Mouse (Mus musculus) myocyte (in vitro differentiated cells): Measurements from ENCODE around the gene Mcur1. TPM values are rescaled to one million over a fixed set of nuclear protein-coding genes. Genes with fewer than 3 reads are reported as not detected.

ENCODE experiments used
- H3K27me3 ChIP-seq: one replicate; pipeline ENCODE4 v1.6.1; 2011; ENCODE audit not compliant: control insufficient read depth, insufficient read depth, insufficient read length
- H3K36me3 ChIP-seq: one replicate; pipeline ENCODE4 v1.6.1; 2011; ENCODE audit not compliant: control insufficient read depth, insufficient read depth
- H3K4me2 ChIP-seq: one replicate; pipeline ENCODE4 v1.6.1; 2011; ENCODE audit warnings: low read depth, control low read depth
- H3K4me3 ChIP-seq: one replicate; pipeline ENCODE4 v1.5.1; 2011; ENCODE audit warnings: mild to moderate bottlenecking, control low read depth, moderate library complexity
- H3K79me2 ChIP-seq: one replicate; pipeline ENCODE4 v1.6.1; 2011; ENCODE audit not compliant: control insufficient read depth, insufficient read depth
- H3ac ChIP-seq: one replicate; pipeline ENCODE4 v1.6.1; 2011; ENCODE audit not compliant: control insufficient read depth, insufficient read length
- CEBPB ChIP-seq: IDR thresholded peaks from 2 replicates; pipeline ENCODE4 v1.6.1; 2011; ENCODE audit warnings: mild to moderate bottlenecking, moderate library complexity; ENCODE audit not compliant: poor library complexity, insufficient read depth, severe bottlenecking
- E2F4 ChIP-seq: IDR thresholded peaks from one replicate; pipeline ENCODE4 v1.6.1; 2011; ENCODE audit warnings: mild to moderate bottlenecking, control low read depth, moderate library complexity; ENCODE audit not compliant: insufficient read depth
- MAX ChIP-seq: IDR thresholded peaks from one replicate; pipeline ENCODE4 v1.6.1; 2011; ENCODE audit warnings: low read depth, mild to moderate bottlenecking, control low read depth
- MYOD1 ChIP-seq, 3 experiments: IDR thresholded peaks; one replicate each; pipeline ENCODE4 v1.6.1; 2011; ENCODE audit warnings: control low read depth in 2 of 3, low read depth in 2 of 3, mild to moderate bottlenecking in 2 of 3, moderate library complexity in 1 of 3; ENCODE audit not compliant: insufficient read length in 2 of 3, control insufficient read depth in 1 of 3
- MYOG ChIP-seq, 3 experiments: IDR thresholded peaks; one replicate each; pipeline ENCODE4 v1.6.1; 2011; ENCODE audit warnings: control low read depth in 2 of 3, low read depth in 2 of 3, mild to moderate bottlenecking in 2 of 3; ENCODE audit not compliant: insufficient read length in 2 of 3, control insufficient read depth in 1 of 3, insufficient read depth in 1 of 3
- POLR2A ChIP-seq: IDR thresholded peaks from one replicate; pipeline ENCODE4 v1.6.1; 2011; ENCODE audit warnings: low read depth, mild to moderate bottlenecking, control low read depth, moderate library complexity; ENCODE audit not compliant: insufficient read length
- POLR2AphosphoS2 ChIP-seq: IDR thresholded peaks from one replicate; pipeline ENCODE4 v1.6.1; 2011; ENCODE audit warnings: low read depth, control low read depth; ENCODE audit not compliant: insufficient read length
- REST ChIP-seq: IDR thresholded peaks from one replicate; pipeline ENCODE4 v1.6.1; 2011; ENCODE audit warnings: mild to moderate bottlenecking, control low read depth, moderate library complexity; ENCODE audit not compliant: insufficient read depth, insufficient read length
- SRF ChIP-seq: IDR thresholded peaks from one replicate; pipeline ENCODE4 v1.6.1; 2011; ENCODE audit warnings: low read depth; ENCODE audit not compliant: control insufficient read depth, insufficient read length
- TCF12 ChIP-seq: IDR thresholded peaks from one replicate; pipeline ENCODE4 v1.6.1; 2011; ENCODE audit warnings: mild to moderate bottlenecking, control low read depth; ENCODE audit not compliant: poor library complexity, insufficient read depth, severe bottlenecking
- TCF3 ChIP-seq: IDR thresholded peaks from one replicate; pipeline ENCODE4 v1.6.1; 2011; ENCODE audit warnings: low read depth, control low read depth; ENCODE audit not compliant: insufficient read length
- USF1 ChIP-seq: IDR thresholded peaks from one replicate; pipeline ENCODE4 v1.6.1; 2011; ENCODE audit warnings: low read depth, mild to moderate bottlenecking, control low read depth, moderate library complexity
- polyA plus RNA-seq: library from polyadenylated mRNA; unstranded; fragments of >200 nt; fragmentation: generic; extraction: Trizol; gene quantifications from one replicate; pipeline ENCODE4 v1.2.1, GENCODE M21; 2012; ENCODE audit warnings: missing spikeins

Gene Mcur1
- polyA plus RNA-seq, 1 experiment: 5.7 TPM

- no peaks in the 10 kb centered on the region for H3K79me2 ChIP-seq
- no peak overlapping the region for H3K4me3 ChIP-seq
- no peak overlapping the region for H3ac ChIP-seq
- no peak overlapping the region for H3K4me2 ChIP-seq
- peak in 1 of 3 experiments; percentile 45 for TF ChIP-seq MYOG (IDR thresholded peaks at IDR 0.05; ENCODE audit: control insufficient read depth in 1 of 3, insufficient read depth in 1 of 3, insufficient read length in 2 of 3, low read depth in 2 of 3)
- TF ChIP-seq MAX: no peak
- H3K36me3 ChIP-seq: no peaks in the 10 kb centered on the region
- no peaks in the 10 kb centered on the region for H3K27me3 ChIP-seq
Observed at GRCm38 (mm10) chr13:43498849-43499248, 61.1 kb downstream of the Mcur1 start.

- no peak overlapping the region for H3K4me3 ChIP-seq
- no peak overlapping the region for H3K4me2 ChIP-seq
- no peaks in the 10 kb centered on the region for H3K79me2 ChIP-seq
- no peaks in the 10 kb centered on the region for H3K27me3 ChIP-seq
- H3ac ChIP-seq: no peak overlapping the region
- H3K36me3 ChIP-seq: no peaks in the 10 kb centered on the region
- TF ChIP-seq CEBPB (no peak), TCF12 (no peak), MYOG (IDR thresholded peaks at IDR 0.05; ENCODE audit: control insufficient read depth in 1 of 3, insufficient read depth in 1 of 3, insufficient read length in 2 of 3, low read depth in 2 of 3) (no peak), USF1 (no peak), MYOD1 (IDR thresholded peaks at IDR 0.05; ENCODE audit: control insufficient read depth in 1 of 3, insufficient read length in 2 of 3, low read depth in 2 of 3) (no peak), REST (no peak), SRF (no peak), TCF3 (no peak), MAX (no peak), E2F4 (no peak), POLR2AphosphoS2 (no peak), POLR2A (no peak)
Observed at GRCm38 (mm10) chr13:43497769-43498168, 62.2 kb downstream of the Mcur1 start.

GRCm38 (mm10) chr13:43496660-43497059 lies 63.3 kb downstream of the Mcur1 start:
- H3ac ChIP-seq: no peak overlapping the region
- no peak overlapping the region for H3K4me2 ChIP-seq
- no peak for TF ChIP-seq MAX
- TF ChIP-seq POLR2A: no peak
- TF ChIP-seq MYOG (IDR thresholded peaks at IDR 0.05; ENCODE audit: control insufficient read depth in 1 of 3, insufficient read depth in 1 of 3, insufficient read length in 2 of 3, low read depth in 2 of 3): no peak
- TF ChIP-seq USF1: no peak
- no peak for TF ChIP-seq TCF12
- no peak for TF ChIP-seq REST
- no peak for TF ChIP-seq SRF
- no peak for TF ChIP-seq CEBPB
- no peak for TF ChIP-seq MYOD1 (IDR thresholded peaks at IDR 0.05; ENCODE audit: control insufficient read depth in 1 of 3, insufficient read length in 2 of 3, low read depth in 2 of 3)
- TF ChIP-seq POLR2AphosphoS2: no peak
- no peak for TF ChIP-seq E2F4
- TF ChIP-seq TCF3: no peak
- H3K4me3 ChIP-seq: no peak overlapping the region
- no peaks in the 10 kb centered on the region for H3K79me2 ChIP-seq
- H3K36me3 ChIP-seq: no peaks in the 10 kb centered on the region
- H3K27me3 ChIP-seq: no peaks in the 10 kb centered on the region

GRCm38 (mm10) chr13:43495645-43496044 lies 64.3 kb downstream of the Mcur1 start:
- no peaks in the 10 kb centered on the region for H3K27me3 ChIP-seq

GRCm38 (mm10) chr13:43493725-43494124 lies 66.3 kb downstream of the Mcur1 start:
- H3K79me2 ChIP-seq: no peaks in the 10 kb centered on the region
- H3K36me3 ChIP-seq: no peaks in the 10 kb centered on the region
- no peak overlapping the region for H3ac ChIP-seq
- no peaks in the 10 kb centered on the region for H3K27me3 ChIP-seq
- no peak overlapping the region for H3K4me3 ChIP-seq
- TF ChIP-seq SRF (no peak), POLR2A (no peak), POLR2AphosphoS2 (no peak), TCF12 (no peak), REST (no peak), USF1 (no peak), CEBPB (no peak), E2F4 (no peak), MAX (no peak), TCF3 (no peak)
- no peak overlapping the region for H3K4me2 ChIP-seq

More at GRCm38 (mm10) chr13:43495645-43496044, 64.3 kb downstream of the Mcur1 start:
- Histone ChIP-seq H3K4me2 (no peak overlapping the region), H3K4me3 (no peak overlapping the region), H3K36me3 (no peaks in the 10 kb centered on the region), H3K79me2 (no peaks in the 10 kb centered on the region), H3ac (no peak overlapping the region)
- TF ChIP-seq POLR2A: no peak
- TF ChIP-seq SRF: no peak
- no peak for TF ChIP-seq MYOG (IDR thresholded peaks at IDR 0.05; ENCODE audit: control insufficient read depth in 1 of 3, insufficient read depth in 1 of 3, insufficient read length in 2 of 3, low read depth in 2 of 3)
